Mouse (Mus musculus): ENCODE data around the gene Btf3l4. TPM values are rescaled to one million over a fixed set of nuclear protein-coding genes. Genes with fewer than 3 reads are reported as not detected.

Gene Btf3l4
- polyA plus RNA-seq, 1 experiment = 82.5 TPM

GRCm38 (mm10) chr4:108826643-108827042, 6.8 kb downstream of the Btf3l4 start:
- H3K4me1 ChIP-seq (ENCODE audit: control insufficient read depth, insufficient read depth, low read length) = no peaks in the 10 kb centered on the region
- TF ChIP-seq CTCF (IDR thresholded peaks at IDR 0.05; ENCODE audit: extremely low read depth, insufficient read depth, low read length) (no peak), POLR2A (IDR thresholded peaks at IDR 0.05; ENCODE audit: extremely low read depth, insufficient read depth, low read length) (no peak)

GRCm38 (mm10) chr4:108826096-108826495, 7.3 kb downstream of the Btf3l4 start:
- Histone ChIP-seq H3K4me3 (ENCODE audit: insufficient read depth, low read length) (no peak overlapping the region), H3K4me1 (ENCODE audit: control insufficient read depth, insufficient read depth, low read length) (no peaks in the 10 kb centered on the region), H3K27ac (ENCODE audit: insufficient read depth, low read length) (no peak overlapping the region)
- no peak for TF ChIP-seq CTCF (IDR thresholded peaks at IDR 0.05; ENCODE audit: extremely low read depth, insufficient read depth, low read length)
- no peak for TF ChIP-seq POLR2A (IDR thresholded peaks at IDR 0.05; ENCODE audit: extremely low read depth, insufficient read depth, low read length)

More at GRCm38 (mm10) chr4:108826643-108827042, 6.8 kb downstream of the Btf3l4 start:
- no peak overlapping the region for H3K27ac ChIP-seq (ENCODE audit: insufficient read depth, low read length)
- no peak overlapping the region for H3K4me3 ChIP-seq (ENCODE audit: insufficient read depth, low read length)

- H3K4me1 ChIP-seq (ENCODE audit: control insufficient read depth, insufficient read depth, low read length) = no peaks in the 10 kb centered on the region
- no peak for TF ChIP-seq CTCF (IDR thresholded peaks at IDR 0.05; ENCODE audit: extremely low read depth, insufficient read depth, low read length)
- no peak for TF ChIP-seq POLR2A (IDR thresholded peaks at IDR 0.05; ENCODE audit: extremely low read depth, insufficient read depth, low read length)
- H3K27ac ChIP-seq (ENCODE audit: insufficient read depth, low read length) = no peak overlapping the region
- H3K4me3 ChIP-seq (ENCODE audit: insufficient read depth, low read length) = no peak overlapping the region
Measured at GRCm38 (mm10) chr4:108825677-108826076, 7.7 kb downstream of the Btf3l4 start.

GRCm38 (mm10) chr4:108811550-108811949, 21.9 kb downstream of the Btf3l4 start:
- no peak overlapping the region for H3K4me3 ChIP-seq (ENCODE audit: insufficient read depth, low read length)
- no peak for TF ChIP-seq POLR2A (IDR thresholded peaks at IDR 0.05; ENCODE audit: extremely low read depth, insufficient read depth, low read length)
- TF ChIP-seq CTCF (IDR thresholded peaks at IDR 0.05; ENCODE audit: extremely low read depth, insufficient read depth, low read length) = no peak
- H3K27ac ChIP-seq (ENCODE audit: insufficient read depth, low read length) = no peak overlapping the region
- H3K4me1 ChIP-seq (ENCODE audit: control insufficient read depth, insufficient read depth, low read length) = no peaks in the 10 kb centered on the region

- Histone ChIP-seq H3K27ac (ENCODE audit: insufficient read depth, low read length) (no peak overlapping the region), H3K4me3 (ENCODE audit: insufficient read depth, low read length) (no peak overlapping the region), H3K4me1 (ENCODE audit: control insufficient read depth, insufficient read depth, low read length) (no peaks in the 10 kb centered on the region)
- no peak for TF ChIP-seq POLR2A (IDR thresholded peaks at IDR 0.05; ENCODE audit: extremely low read depth, insufficient read depth, low read length)
Measured at GRCm38 (mm10) chr4:108811142-108811541, 22.3 kb downstream of the Btf3l4 start.

GRCm38 (mm10) chr4:108803535-108803934, 29.9 kb downstream of the Btf3l4 start:
- no peaks in the 10 kb centered on the region for H3K4me1 ChIP-seq (ENCODE audit: control insufficient read depth, insufficient read depth, low read length)
- no peak overlapping the region for H3K27ac ChIP-seq (ENCODE audit: insufficient read depth, low read length)
- H3K4me3 ChIP-seq (ENCODE audit: insufficient read depth, low read length) = no peak overlapping the region
- no peak for TF ChIP-seq CTCF (IDR thresholded peaks at IDR 0.05; ENCODE audit: extremely low read depth, insufficient read depth, low read length)
- TF ChIP-seq POLR2A (IDR thresholded peaks at IDR 0.05; ENCODE audit: extremely low read depth, insufficient read depth, low read length) = no peak

GRCm38 (mm10) chr4:108798083-108798830, 35.2 kb downstream of the Btf3l4 start:
- Histone ChIP-seq H3K4me3 (ENCODE audit: insufficient read depth, low read length) (no peak overlapping the region), H3K27ac (ENCODE audit: insufficient read depth, low read length) (no peak overlapping the region), H3K4me1 (ENCODE audit: control insufficient read depth, insufficient read depth, low read length) (no peaks in the 10 kb centered on the region; the same call in 1 of the 2 replicates)
- TF ChIP-seq POLR2A (IDR thresholded peaks at IDR 0.05; ENCODE audit: extremely low read depth, insufficient read depth, low read length) = no peak
- TF ChIP-seq CTCF (IDR thresholded peaks at IDR 0.05; ENCODE audit: extremely low read depth, insufficient read depth, low read length) = peak; percentile 71

GRCm38 (mm10) chr4:108796701-108797100, 36.7 kb downstream of the Btf3l4 start:
- Histone ChIP-seq H3K27ac (ENCODE audit: insufficient read depth, low read length) (no peak overlapping the region), H3K4me1 (ENCODE audit: control insufficient read depth, insufficient read depth, low read length) (no peaks in the 10 kb centered on the region; the same call in 1 of the 2 replicates), H3K4me3 (ENCODE audit: insufficient read depth, low read length) (no peak overlapping the region)
- TF ChIP-seq CTCF (IDR thresholded peaks at IDR 0.05; ENCODE audit: extremely low read depth, insufficient read depth, low read length) = no peak
- TF ChIP-seq POLR2A (IDR thresholded peaks at IDR 0.05; ENCODE audit: extremely low read depth, insufficient read depth, low read length) = no peak

- H3K27ac ChIP-seq (ENCODE audit: insufficient read depth, low read length) = no peak overlapping the region
- H3K4me1 ChIP-seq (ENCODE audit: control insufficient read depth, insufficient read depth, low read length) = no peaks in the 10 kb centered on the region; the same call in 1 of the 2 replicates
- H3K4me3 ChIP-seq (ENCODE audit: insufficient read depth, low read length) = no peak overlapping the region
- no peak for TF ChIP-seq CTCF (IDR thresholded peaks at IDR 0.05; ENCODE audit: extremely low read depth, insufficient read depth, low read length)
- TF ChIP-seq POLR2A (IDR thresholded peaks at IDR 0.05; ENCODE audit: extremely low read depth, insufficient read depth, low read length) = no peak
Measured at GRCm38 (mm10) chr4:108793941-108794340, 39.5 kb downstream of the Btf3l4 start.

GRCm38 (mm10) chr4:108790507-108790906, 42.9 kb downstream of the Btf3l4 start:
- TF ChIP-seq CTCF (IDR thresholded peaks at IDR 0.05; ENCODE audit: extremely low read depth, insufficient read depth, low read length) (no peak), POLR2A (IDR thresholded peaks at IDR 0.05; ENCODE audit: extremely low read depth, insufficient read depth, low read length) (no peak)
- H3K4me1 ChIP-seq (ENCODE audit: control insufficient read depth, insufficient read depth, low read length) = no peaks in the 10 kb centered on the region
- H3K4me3 ChIP-seq (ENCODE audit: insufficient read depth, low read length) = no peak overlapping the region
- H3K27ac ChIP-seq (ENCODE audit: insufficient read depth, low read length) = no peak overlapping the region
